Mouse (Mus musculus) kidney, embryonic 15.5 days (tissue): ENCODE results near the gene Tcte2. TPM values are rescaled to one million over a fixed set of nuclear protein-coding genes. Genes with fewer than 3 reads are reported as not detected.

Experiments used
- ATAC-seq: fragments of 200-750 bp; cut with Nextera tagmentation; replicated peaks from 2 replicates; pipeline ENCODE4 v1.8.0; 2017; ENCODE audit warnings: moderate TSS enrichment; ENCODE audit not compliant: low FRiP score
- H3K27ac ChIP-seq: fragments of 300-500 bp; sonication (generic); 2 replicates; pipeline ENCODE4 v1.5.1; 2015; ENCODE audit warnings: mild to moderate bottlenecking, inconsistent platforms
- H3K27me3 ChIP-seq: fragments of 300-500 bp; sonication (generic); 2 replicates; pipeline ENCODE4 v1.6.1; 2015; ENCODE audit warnings: inconsistent platforms
- H3K36me3 ChIP-seq: fragments of 300-500 bp; sonication (generic); 2 replicates; pipeline ENCODE4 v1.6.1; 2015; ENCODE audit warnings: inconsistent platforms
- H3K4me1 ChIP-seq: fragments of 300-500 bp; sonication (generic); 2 replicates; pipeline ENCODE4 v1.6.1; 2015; ENCODE audit warnings: inconsistent platforms
- H3K4me2 ChIP-seq: fragments of 300-500 bp; sonication (generic); 2 replicates; pipeline ENCODE4 v1.6.1; 2015; ENCODE audit warnings: moderate library complexity, mild to moderate bottlenecking, inconsistent platforms
- H3K4me3 ChIP-seq: fragments of 300-500 bp; sonication (generic); replicated peaks from 2 replicates; pipeline ENCODE4 v1.5.1; 2015; ENCODE audit warnings: mild to moderate bottlenecking, inconsistent platforms
- H3K9ac ChIP-seq: fragments of 300-500 bp; sonication (generic); 2 replicates; pipeline ENCODE4 v1.6.1; 2015; ENCODE audit warnings: mild to moderate bottlenecking, inconsistent platforms
- H3K9me3 ChIP-seq: fragments of 300-500 bp; sonication (generic); replicated peaks from 2 replicates; pipeline ENCODE4 v1.6.1; 2016; ENCODE audit warnings: inconsistent platforms
- WGBS: fragments of 180-500 bp; shearing (Covaris S2); methylation state at CpG from one replicate; pipeline ENCODE4 v1.1.7; 2015; ENCODE audit warnings: mixed read lengths; 5-methylcytosine and 5-hydroxymethylcytosine counted together
- polyA plus RNA-seq: library from polyadenylated mRNA; unstranded; fragments of >200 nt; fragmentation: Nextera tagmentation; extraction: Ambion mirVana; gene quantifications from 2 replicates; pipeline ENCODE4 v1.2.1, GENCODE M21; 2015

Gene Tcte2
- polyA plus RNA-seq, 1 experiment from 2014 or later: 3.2 TPM

DNA sequence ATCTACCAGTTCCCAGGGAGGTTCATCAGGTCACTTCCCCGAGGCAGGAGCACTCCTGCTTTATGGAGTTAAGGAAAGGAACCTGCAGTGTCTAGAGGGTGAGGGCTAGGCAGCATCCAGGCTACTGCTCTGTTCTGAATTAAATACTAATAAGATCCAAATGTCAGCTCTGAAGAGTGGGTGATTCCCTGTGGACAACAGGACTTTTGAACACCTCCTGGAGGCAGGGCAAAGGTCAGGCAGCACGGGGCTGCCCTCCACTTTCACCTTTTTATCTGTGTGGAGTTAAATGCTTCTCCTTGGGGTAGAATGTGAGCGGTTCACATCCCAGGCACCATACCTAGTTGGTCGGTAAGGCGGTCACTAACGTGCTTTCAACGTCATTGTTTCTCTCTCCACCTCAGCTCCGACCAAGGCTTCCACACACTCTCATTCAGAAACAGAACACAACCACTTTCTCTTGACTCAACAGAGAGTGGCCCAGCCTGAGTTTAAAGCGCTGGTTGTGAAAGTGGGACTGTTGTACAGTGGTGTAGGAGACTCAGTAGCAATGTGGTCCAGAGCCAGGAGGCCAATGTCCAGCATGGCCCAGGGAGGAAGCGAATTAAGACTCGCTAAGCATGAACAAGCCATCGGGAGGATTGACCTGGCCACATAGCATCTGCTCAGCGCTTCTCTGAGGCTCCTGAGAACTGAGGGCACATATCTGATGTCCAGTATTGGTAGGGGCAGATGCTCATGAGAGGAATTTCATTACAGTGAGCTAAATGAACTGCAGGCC, 98.0 kb downstream of the Tcte2 start:
- no peak for ATAC-seq
- Histone ChIP-seq H3K36me3 (no peaks in the 10 kb centered on the region), H3K27me3 (no peaks in the 10 kb centered on the region), H3K9ac (no peak overlapping the region), H3K9me3 (no peaks in the 10 kb centered on the region), H3K4me2 (no peak overlapping the region), H3K4me3 (no peak overlapping the region), H3K4me1 (peaks cover 25% of the 10 kb centered on the region), H3K27ac (no peak overlapping the region)
- 83% methylated on average over 13 of the region's 13 CpGs for WGBS

Other genes with a start within 250 kb of the Tcte2 start
- 76.5 and 81.2 TPM in 2 replicates for gene Afdn, start 1.3 kb downstream of the Tcte2 start, polyA plus RNA-seq
- gene Gm7168, start 186.5 kb upstream of the Tcte2 start, polyA plus RNA-seq: not detected in 2 replicates
- gene Gm7356, start 241.9 kb upstream of the Tcte2 start, polyA plus RNA-seq: not detected in 2 replicates